Mouse (Mus musculus) midbrain, embryonic 11.5 days (tissue): Measurements from ENCODE around the gene Abcg4. TPM values are rescaled to one million over a fixed set of nuclear protein-coding genes. Genes with fewer than 3 reads are reported as not detected.
A peak's percentile ranks its signal among the peaks of the same experiment; 100 is the strongest.
"Not testable (repeated sequence)": the region's sequence is repeated elsewhere in the genome, so short reads cannot be mapped to it uniquely, and the experiment has no call there.

Experiments used
- ATAC-seq: fragments of 200-750 bp; cut with Nextera tagmentation; 2 replicates; pipeline ENCODE4 v1.8.0; 2017; ENCODE audit warnings: moderate TSS enrichment, moderate library complexity; ENCODE audit not compliant: low FRiP score
- DNase-seq: peaks from one replicate; pipeline ENCODE4 v3.0.0; 2015; ENCODE audit warnings: low spot score; ENCODE audit errors: missing footprints
- H3K27ac ChIP-seq: fragments of 300-500 bp; sonication (generic); 2 replicates; pipeline ENCODE4 v1.5.1; 2014; ENCODE audit warnings: low read depth, low read length
- H3K27me3 ChIP-seq: fragments of 300-500 bp; sonication (generic); 2 replicates; pipeline ENCODE4 v1.6.1; 2014; ENCODE audit warnings: mild to moderate bottlenecking, low read length, moderate library complexity, mixed read lengths; ENCODE audit not compliant: control insufficient read depth, insufficient read depth
- H3K36me3 ChIP-seq: fragments of 300-500 bp; sonication (generic); 2 replicates; pipeline ENCODE4 v1.6.1; 2014; ENCODE audit warnings: mild to moderate bottlenecking, low read length, moderate library complexity, mixed read lengths; ENCODE audit not compliant: control insufficient read depth, insufficient read depth
- H3K4me1 ChIP-seq: fragments of 300-500 bp; sonication (generic); 2 replicates; pipeline ENCODE4 v1.6.1; 2014; ENCODE audit warnings: low read length; ENCODE audit not compliant: control insufficient read depth, insufficient read depth
- H3K4me2 ChIP-seq: fragments of 300-500 bp; sonication (generic); 2 replicates; pipeline ENCODE4 v1.6.1; 2014; ENCODE audit warnings: mild to moderate bottlenecking, moderate library complexity
- H3K4me3 ChIP-seq: fragments of 300-500 bp; sonication (generic); 2 replicates; pipeline ENCODE4 v1.5.1; 2014; ENCODE audit warnings: low read depth, low read length
- H3K9ac ChIP-seq: fragments of 300-500 bp; sonication (generic); 2 replicates; pipeline ENCODE4 v1.6.1; 2014; ENCODE audit warnings: low read length
- H3K9me3 ChIP-seq: fragments of 300-500 bp; sonication (generic); 2 replicates; pipeline ENCODE4 v1.6.1; 2016; ENCODE audit warnings: low read length; ENCODE audit not compliant: control insufficient read depth
- WGBS: fragments of 180-500 bp; shearing (Covaris S2); extraction: QIAGEN DNeasy Blood & Tissue Kit; methylation state at CpG from one replicate; pipeline ENCODE4 v1.1.7; 2014; 5-methylcytosine and 5-hydroxymethylcytosine counted together
- polyA plus RNA-seq: library from polyadenylated mRNA; unstranded; fragments of >200 nt; fragmentation: Nextera tagmentation; extraction: Ambion mirVana; gene quantifications from 2 replicates; pipeline ENCODE4 v1.2.1, GENCODE M21; 2014

Abcg4 gene
- polyA plus RNA-seq, result 3.2 and 4.8 TPM in 2 replicates

DNA sequence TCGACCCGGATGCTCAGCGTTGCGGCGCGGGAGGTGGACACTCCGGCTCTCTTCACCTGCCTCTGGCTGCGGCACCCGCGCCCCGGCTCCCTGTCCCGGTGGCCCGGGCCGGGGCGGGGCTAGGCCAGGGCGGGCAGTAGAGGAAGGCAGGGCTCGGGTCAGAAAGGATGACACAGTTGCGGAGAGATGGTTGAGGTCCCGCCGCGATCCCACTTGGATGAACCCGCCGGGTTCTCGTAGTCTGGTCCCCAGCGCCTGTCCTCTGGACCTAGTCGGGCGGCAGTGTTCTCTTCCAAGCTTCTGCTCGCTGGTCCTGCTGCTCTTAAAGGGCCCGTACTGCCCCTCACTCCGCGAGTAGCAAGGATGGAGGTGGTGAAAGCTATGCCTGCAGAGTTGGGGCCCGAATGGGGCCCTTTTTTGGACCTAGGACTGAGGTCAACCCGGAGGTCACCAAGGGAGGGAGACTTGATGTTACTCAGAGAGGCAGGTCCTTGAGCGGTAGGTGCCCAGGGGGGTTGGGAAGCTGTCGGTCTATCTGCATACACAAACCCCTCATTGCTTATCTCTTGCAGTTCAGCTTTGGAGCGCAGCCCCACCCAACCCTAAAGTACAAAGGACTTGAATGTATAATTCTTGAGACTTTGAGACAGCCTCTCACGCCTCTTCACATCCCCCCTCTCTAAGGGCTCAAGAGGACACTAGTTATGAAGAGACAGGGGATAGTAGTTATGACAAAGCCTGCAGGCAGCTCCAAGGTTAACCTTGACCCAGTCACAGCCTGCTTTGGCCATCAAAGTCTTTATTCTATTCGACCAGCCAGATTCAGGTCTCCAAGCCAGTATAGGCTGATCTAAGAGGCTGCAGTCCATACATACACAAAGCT is at the start of gene Abcg4:
TSS of gene Abcg4 (minus strand) at position 540 of the 883 bp plus-strand sequence.
- peak within 1 kb of the TSS; percentile 94 for H3K4me2 ChIP-seq
- peak within 1 kb of the TSS; percentile 84 for H3K9ac ChIP-seq
- no peaks in the 10 kb centered on the region for H3K9me3 ChIP-seq
- DNase-seq (no peak), ATAC-seq (peak; percentile 58)
- H3K36me3 ChIP-seq, result peaks cover 4% of the 10 kb centered on the region
- H3K27ac ChIP-seq, result peak within 1 kb of the TSS; percentile 51
- no peaks in the 10 kb centered on the region; the same call in 1 of the 2 replicates for H3K27me3 ChIP-seq
- under 1% methylated on average over 38 of the region's 38 CpGs for WGBS
- H3K4me3 ChIP-seq, result peak within 1 kb of the TSS; percentile 77
- peaks cover 12% of the 10 kb centered on the region for H3K4me1 ChIP-seq

- Histone ChIP-seq H3K9me3 (0 out of 2 replicates have a peak, but pooled peaks cover 3% of the 10 kb centered on the region), H3K4me1 (peaks cover 11% of the 10 kb centered on the region), H3K4me3 (peak overlapping the region; percentile 65), H3K36me3 (peaks cover 19% of the 10 kb centered on the region), H3K27me3 (no peaks in the 10 kb centered on the region), H3K27ac (no peak overlapping the region), H3K9ac (no peak overlapping the region), H3K4me2 (peak overlapping the region; percentile 77)
- ATAC-seq (no peak), DNase-seq (peak; percentile 89)
- WGBS, result 67% methylated on average over 9 of the region's 9 CpGs
Measured at GRCm38 (mm10) chr9:44337436-44338169, 49.2 kb upstream of the Abcg4 start.

DNA sequence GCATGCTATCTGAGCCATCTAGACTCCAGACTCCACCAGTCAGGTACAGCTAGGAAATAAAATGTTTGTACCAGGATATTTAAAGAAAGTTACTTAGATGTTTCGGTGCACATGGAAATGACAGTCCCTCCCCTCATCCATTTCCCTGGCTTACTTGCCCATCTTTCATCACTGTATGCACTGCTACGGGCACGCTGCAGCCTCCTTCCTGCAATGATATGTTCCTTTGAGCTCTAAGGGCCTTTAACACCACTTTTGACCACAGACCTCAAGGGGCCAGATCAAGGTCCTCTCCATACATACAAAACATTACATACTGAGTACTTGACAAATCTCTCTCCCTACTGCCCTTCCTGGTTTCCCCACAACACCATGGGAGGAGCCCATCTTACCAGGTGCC is 48.5 kb upstream of the Abcg4 start:
- ATAC-seq (no peak), DNase-seq (peak; percentile 84)
- Histone ChIP-seq H3K27ac (no peak overlapping the region), H3K27me3 (no peaks in the 10 kb centered on the region), H3K36me3 (peaks cover 23% of the 10 kb centered on the region), H3K9me3 (0 out of 2 replicates have a peak, but pooled peaks cover 3% of the 10 kb centered on the region), H3K9ac (peak overlapping the region; percentile 89; the same call in 1 of the 2 replicates), H3K4me2 (peak overlapping the region; percentile 77), H3K4me1 (peaks cover 11% of the 10 kb centered on the region), H3K4me3 (peak overlapping the region; percentile 65)
- 83% methylated on average over 3 of the region's 3 CpGs for WGBS

GRCm38 (mm10) chr9:44336513-44336912 is 48.1 kb upstream of the Abcg4 start:
- peak; percentile 81 for DNase-seq
- not testable (repeated sequence) for H3K27ac ChIP-seq, H3K27me3 ChIP-seq, H3K9me3 ChIP-seq, ATAC-seq
- peak overlapping the region; percentile 65 for H3K4me3 ChIP-seq
- 37% methylated on average over 4 of the region's 4 CpGs for WGBS
- peaks cover 25% of the 10 kb centered on the region for H3K36me3 ChIP-seq
- H3K9ac ChIP-seq, result peak overlapping the region; percentile 89
- peaks cover 11% of the 10 kb centered on the region for H3K4me1 ChIP-seq
- H3K4me2 ChIP-seq, result peak overlapping the region; percentile 77

DNA sequence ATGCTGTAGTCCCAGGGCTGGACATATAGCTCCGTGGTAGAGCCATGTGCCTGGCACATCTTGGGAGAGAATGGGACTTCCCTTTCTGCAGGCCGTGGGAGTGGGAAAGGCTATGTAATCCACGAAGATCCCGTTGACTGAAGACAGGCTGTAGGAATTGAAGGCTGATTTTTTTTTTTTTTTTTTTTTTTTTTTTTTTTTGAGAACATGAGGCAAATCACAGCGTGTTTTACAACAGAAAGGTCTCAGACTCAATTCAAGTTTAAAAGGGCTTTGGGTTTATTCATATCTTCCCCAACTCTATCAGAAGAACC is 47.6 kb upstream of the Abcg4 start:
- H3K4me2 ChIP-seq, result peak overlapping the region; percentile 77
- ATAC-seq, result no peak
- peak overlapping the region; percentile 65 for H3K4me3 ChIP-seq
- peaks cover 11% of the 10 kb centered on the region for H3K4me1 ChIP-seq
- no peaks in the 10 kb centered on the region for H3K27me3 ChIP-seq
- DNase-seq, result no peak
- H3K9me3 ChIP-seq, result 0 out of 2 replicates have a peak, but pooled peaks cover 3% of the 10 kb centered on the region
- peak overlapping the region; percentile 95; the same call in 1 of the 2 replicates for H3K27ac ChIP-seq
- WGBS, result under 1% methylated on average over 5 of the region's 5 CpGs
- peaks cover 25% of the 10 kb centered on the region for H3K36me3 ChIP-seq
- H3K9ac ChIP-seq, result peak overlapping the region; percentile 89

DNA sequence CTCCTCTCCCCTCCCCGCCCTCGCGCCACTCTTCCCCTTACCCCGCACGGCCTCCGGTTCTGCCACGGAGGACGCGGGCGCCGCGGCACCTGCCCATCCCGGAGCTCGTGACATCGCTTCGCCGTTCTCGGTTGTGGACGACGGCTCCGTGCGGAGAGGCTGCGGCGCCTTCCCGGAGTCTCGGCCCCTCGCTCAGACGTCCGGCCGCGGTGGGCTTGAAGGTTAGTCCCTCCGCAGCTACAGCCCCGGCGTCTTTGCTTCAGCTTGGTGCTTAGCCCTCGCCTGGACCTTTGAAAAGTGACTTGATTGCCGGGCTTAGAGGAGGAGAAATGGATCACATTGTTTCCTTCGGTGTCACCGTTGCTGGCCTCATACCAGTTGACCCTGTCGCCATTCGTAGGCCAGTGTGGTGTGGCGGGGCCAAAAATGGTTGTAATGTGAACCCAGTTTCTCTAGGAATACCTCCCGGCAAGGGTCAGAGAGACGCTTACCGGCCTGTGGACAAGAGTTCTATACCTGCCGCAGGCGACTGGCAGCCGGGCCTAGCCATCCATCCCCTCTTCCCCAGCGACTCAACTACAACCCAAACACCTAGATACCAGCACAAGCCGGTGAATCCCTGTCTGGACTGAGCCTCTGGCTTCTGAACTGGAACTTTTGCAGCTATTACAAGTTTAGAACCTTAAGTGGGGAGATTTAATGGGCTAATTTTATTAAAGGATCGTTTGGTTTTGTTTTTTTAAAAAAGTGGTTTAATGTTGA is 47.1 kb upstream of the Abcg4 start:
- H3K4me2 ChIP-seq, result peak overlapping the region; percentile 77
- peaks cover 25% of the 10 kb centered on the region for H3K36me3 ChIP-seq
- ATAC-seq (no peak), DNase-seq (peak; percentile 96)
- peak overlapping the region; percentile 65 for H3K4me3 ChIP-seq
- peak overlapping the region; percentile 89 for H3K9ac ChIP-seq
- under 1% methylated on average over 46 of the region's 50 CpGs for WGBS
- 0 out of 2 replicates have a peak, but pooled peaks cover 3% of the 10 kb centered on the region for H3K9me3 ChIP-seq
- peaks cover 11% of the 10 kb centered on the region for H3K4me1 ChIP-seq
- H3K27me3 ChIP-seq, result no peaks in the 10 kb centered on the region
- peak overlapping the region; percentile 95 for H3K27ac ChIP-seq

DNA sequence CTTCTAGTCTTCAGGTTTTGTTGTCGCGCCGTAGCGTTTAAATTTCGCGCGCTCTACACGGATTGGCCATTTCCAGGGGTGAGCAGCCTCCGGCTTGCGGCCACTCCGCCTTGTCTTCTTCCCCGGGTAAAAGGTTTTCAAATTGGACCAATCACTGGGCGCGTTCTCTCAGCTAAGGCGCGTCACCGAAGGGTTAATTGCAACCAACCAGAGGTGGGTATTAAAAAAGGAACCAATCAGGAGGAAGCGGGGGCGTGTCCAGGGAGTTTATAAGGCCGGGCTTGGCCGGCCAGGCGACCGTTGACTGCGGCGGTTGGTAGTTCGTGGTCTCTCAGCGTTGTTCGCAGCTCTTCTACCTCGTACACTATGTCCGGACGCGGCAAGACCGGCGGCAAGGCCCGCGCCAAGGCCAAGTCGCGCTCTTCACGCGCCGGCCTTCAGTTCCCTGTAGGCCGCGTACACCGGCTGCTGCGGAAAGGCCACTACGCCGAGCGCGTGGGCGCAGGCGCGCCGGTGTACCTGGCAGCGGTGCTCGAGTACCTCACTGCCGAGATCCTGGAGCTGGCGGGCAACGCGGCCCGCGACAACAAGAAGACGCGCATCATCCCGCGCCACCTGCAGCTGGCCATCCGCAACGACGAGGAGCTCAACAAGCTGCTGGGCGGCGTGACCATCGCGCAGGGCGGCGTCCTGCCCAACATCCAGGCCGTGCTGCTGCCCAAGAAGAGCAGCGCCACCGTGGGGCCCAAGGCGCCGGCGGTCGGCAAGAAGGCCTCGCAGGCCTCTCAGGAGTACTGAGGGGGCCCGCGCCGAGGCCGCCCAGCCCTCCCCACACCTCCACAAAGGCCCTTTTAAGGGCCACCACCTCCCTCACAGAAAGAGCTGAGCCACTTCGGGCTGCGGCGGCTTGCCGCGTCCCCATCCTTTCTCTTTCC is 46.2 kb upstream of the Abcg4 start, which contains the start of gene H2afx:
TSS of gene H2afx (plus strand) at position 299 of the 935 bp plus-strand sequence.
- Histone ChIP-seq H3K9me3 (0 out of 2 replicates have a peak, but pooled peaks cover 3% of the 10 kb centered on the region), H3K4me3 (peak within 1 kb of the TSS; percentile 65), H3K4me2 (peak within 1 kb of the TSS; percentile 77), H3K27me3 (no peaks in the 10 kb centered on the region), H3K27ac (peak within 1 kb of the TSS; percentile 95), H3K9ac (peak within 1 kb of the TSS; percentile 89), H3K36me3 (peaks cover 25% of the 10 kb centered on the region), H3K4me1 (peaks cover 11% of the 10 kb centered on the region)
- under 1% methylated on average over 83 of the region's 91 CpGs for WGBS
- ATAC-seq (peak; percentile 97), DNase-seq (peak; percentile 100)
